Mouse (Mus musculus): Measurements from ENCODE around the gene Slc23a4. TPM values are rescaled to one million over a fixed set of nuclear protein-coding genes. Genes with fewer than 3 reads are reported as not detected.

The Slc23a4 gene
- polyA plus RNA-seq, 1 experiment from 2014 or later = 0.42 TPM

GRCm38 (mm10) chr6:34896168-34896780 is 91.9 kb downstream of the Slc23a4 start:
- Histone ChIP-seq H3K9me3 (replicated peaks) (no peaks in the 10 kb centered on the region), H3K27me3 (replicated peaks) (no peaks in the 10 kb centered on the region), H3K4me2 (no peak overlapping the region), H3K9ac (replicated peaks) (no peak overlapping the region), H3K4me1 (no peaks in the 10 kb centered on the region), H3K27ac (replicated peaks) (no peak overlapping the region), H3K36me3 (peaks cover 67% of the 10 kb centered on the region), H3K4me3 (replicated peaks) (no peak overlapping the region)
- ATAC-seq (ENCODE audit: low FRiP score) = no peak
- 63% methylated on average over 16 of the region's 16 CpGs for WGBS

- ATAC-seq (ENCODE audit: low FRiP score) = no peak
These were observed 92.6 kb downstream of the Slc23a4 start for GRCm38 (mm10) chr6:34895569-34895968.

More at GRCm38 (mm10) chr6:34895569-34895968, 92.6 kb downstream of the Slc23a4 start:
- H3K9me3 ChIP-seq (replicated peaks) = no peaks in the 10 kb centered on the region
- H3K4me2 ChIP-seq = no peak overlapping the region
- H3K9ac ChIP-seq (replicated peaks) = no peak overlapping the region
- no peaks in the 10 kb centered on the region for H3K27me3 ChIP-seq (replicated peaks)
- H3K36me3 ChIP-seq = peaks cover 67% of the 10 kb centered on the region
- H3K4me1 ChIP-seq = no peaks in the 10 kb centered on the region
- H3K27ac ChIP-seq (replicated peaks) = no peak overlapping the region
- no peak overlapping the region for H3K4me3 ChIP-seq (replicated peaks)
- 89% methylated on average over 7 of the region's 7 CpGs for WGBS

Other genes with a start within 250 kb of the Slc23a4 start
- gene Agbl3, start 208.0 kb downstream of the Slc23a4 start, polyA plus RNA-seq (2015; fragmentation: Nextera tagmentation; extraction: Ambion mirVana) = 12.1 and 13.0 TPM in 2 replicates
- 1.1 and 2.6 TPM in 2 replicates for gene Tmem140, start 125.3 kb downstream of the Slc23a4 start, polyA plus RNA-seq (2015; fragmentation: Nextera tagmentation; extraction: Ambion mirVana)
- 8.8 and 10.6 TPM in 2 replicates for gene Cyren, start 110.3 kb downstream of the Slc23a4 start, polyA plus RNA-seq (2015; fragmentation: Nextera tagmentation; extraction: Ambion mirVana)
- gene Wdr91, start 77.5 kb downstream of the Slc23a4 start, polyA plus RNA-seq (2015; fragmentation: Nextera tagmentation; extraction: Ambion mirVana) = 13.4 and 15.1 TPM in 2 replicates
- gene Stra8, start 68.2 kb downstream of the Slc23a4 start, polyA plus RNA-seq (2015; fragmentation: Nextera tagmentation; extraction: Ambion mirVana) = not detected in 2 replicates
- 33.9 and 34.7 TPM in 2 replicates for gene Cnot4, start 145.3 kb upstream of the Slc23a4 start, polyA plus RNA-seq (2015; fragmentation: Nextera tagmentation; extraction: Ambion mirVana)
- gene Nup205, start 189.0 kb upstream of the Slc23a4 start, polyA plus RNA-seq (2015; fragmentation: Nextera tagmentation; extraction: Ambion mirVana) = 17.8 and 20.7 TPM in 2 replicates